Mouse (Mus musculus) right cerebral cortex, adult 18-20 months (tissue): ENCODE data around the gene AC129217.1.

Experiments used
- DNase-seq: peaks from one replicate; pipeline ENCODE4 v3.0.0; 2022; ENCODE audit warnings: mixed read lengths

Gene AC129217.1

GRCm38 (mm10) chr19:8829660-8830059 lies at the start of gene AC129217.1:
TSS of gene AC129217.1 (plus strand) at chr19:8829773.
- no peak for DNase-seq

DNA sequence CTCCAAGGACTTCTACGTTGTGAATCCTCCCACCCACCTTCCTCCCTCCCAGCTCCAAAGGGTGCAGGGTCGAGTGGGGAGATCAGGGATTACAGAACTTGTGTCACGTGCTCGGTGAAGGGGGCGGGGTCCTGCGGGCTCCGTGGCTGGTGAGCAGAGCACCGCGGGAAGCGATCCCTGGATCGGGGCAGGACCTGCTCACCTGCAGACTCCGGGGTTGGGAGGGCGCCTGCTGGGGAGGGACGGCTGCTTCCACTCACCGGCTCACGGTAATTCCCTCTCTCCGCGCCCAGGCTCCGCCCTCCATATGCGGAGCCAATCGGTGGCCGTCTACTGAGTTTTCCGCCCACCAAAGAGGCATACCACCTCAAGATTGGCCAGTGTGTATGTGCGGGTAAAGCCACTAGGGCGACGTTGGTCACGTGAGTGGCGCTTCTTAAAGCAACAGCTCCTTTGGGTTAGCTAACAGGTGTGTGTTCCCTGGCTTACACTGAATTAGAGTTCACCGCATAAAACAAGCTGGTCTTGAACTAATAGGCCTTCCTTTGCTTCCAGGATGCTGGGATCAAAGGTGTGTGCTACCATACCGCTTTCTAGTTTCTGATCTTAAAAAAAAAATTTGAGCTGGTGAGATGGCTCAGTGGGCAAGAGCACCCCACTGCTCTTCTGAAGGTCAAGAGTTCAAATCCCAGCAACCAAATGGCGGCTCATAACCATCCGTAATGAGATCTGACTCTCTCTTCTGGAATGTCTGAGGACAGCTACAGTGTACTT lies 43.4 kb upstream of the AC129217.1 start, which contains the start of gene Taf6l:
Taf6l (minus strand) TSS at position 410 of the 774 bp plus-strand sequence.
- peak; percentile 96 for DNase-seq

- DNase-seq = no peak
These were observed 41.1 kb upstream of the AC129217.1 start for GRCm38 (mm10) chr19:8788521-8788920.

- peak; percentile 19 for DNase-seq
These were observed 40.4 kb upstream of the AC129217.1 start for GRCm38 (mm10) chr19:8789171-8789570.

DNA sequence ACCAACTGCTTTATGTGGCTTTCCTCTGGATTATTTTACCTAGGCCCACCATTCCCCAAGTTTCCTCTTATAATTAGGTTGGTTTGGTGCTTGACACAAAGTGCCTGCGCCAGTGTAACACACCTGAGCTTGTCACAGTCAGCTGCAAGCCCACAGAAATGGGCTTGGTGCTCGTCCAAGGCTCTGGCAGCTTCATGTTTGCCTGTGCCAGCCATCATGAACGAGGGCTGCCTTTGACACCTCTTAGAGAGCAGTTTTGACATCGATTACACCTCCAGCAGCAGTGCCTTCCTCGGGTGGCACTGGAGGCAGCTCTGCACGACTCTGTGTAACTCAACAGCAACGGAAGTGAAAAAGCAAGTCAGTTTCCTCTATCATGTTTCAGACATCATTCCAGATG lies 39.4 kb upstream of the AC129217.1 start:
- peak; percentile 33 for DNase-seq

GRCm38 (mm10) chr19:8798264-8798946 lies 31.2 kb upstream of the AC129217.1 start, which contains the start of gene Polr2g:
TSS of gene Polr2g (minus strand) at chr19:8798577.
- peak; percentile 93 for DNase-seq

- DNase-seq = no peak
These were observed 30.6 kb upstream of the AC129217.1 start for GRCm38 (mm10) chr19:8798947-8799315.

DNA sequence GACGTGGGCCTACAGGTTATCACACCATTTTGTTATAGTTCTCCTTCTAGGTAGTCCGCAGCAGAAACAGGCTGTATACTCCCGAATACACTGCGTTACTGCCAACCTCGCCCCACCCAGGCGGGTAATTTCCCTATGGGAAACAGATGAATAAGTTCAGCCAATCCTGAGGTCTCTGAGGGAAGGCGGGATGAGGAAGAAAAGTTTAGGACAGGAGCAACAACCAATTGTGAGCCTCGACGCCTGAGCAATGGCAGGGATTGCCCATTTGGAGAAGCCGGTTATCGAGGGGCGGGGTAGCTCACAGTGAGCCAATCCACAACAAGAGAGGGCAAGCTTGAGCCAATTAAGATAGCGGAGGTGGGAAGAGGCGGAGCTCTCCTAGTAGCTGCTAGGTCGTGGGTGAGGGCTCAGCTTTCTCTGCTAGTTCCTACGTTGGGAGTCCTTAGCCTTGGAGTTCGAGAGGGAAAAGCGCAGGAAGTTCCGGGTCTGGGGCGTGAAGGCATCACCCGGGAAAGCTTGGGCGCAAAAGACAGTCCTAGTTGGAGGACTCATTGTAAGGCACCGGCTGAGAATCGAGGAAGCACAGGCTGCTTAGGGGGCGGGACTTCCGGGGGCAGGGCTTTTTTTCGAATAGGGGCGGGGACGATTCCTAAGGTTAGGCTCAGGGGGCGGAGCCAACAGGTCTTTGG lies 27.3 kb upstream of the AC129217.1 start, which contains the start of gene Zbtb3:
Zbtb3 (plus strand) TSS at position 426 of the 692 bp plus-strand sequence.
- DNase-seq = peak; percentile 98

GRCm38 (mm10) chr19:8803204-8803780 lies 26.3 kb upstream of the AC129217.1 start:
- DNase-seq = no peak

- DNase-seq = no peak
These were observed 25.5 kb upstream of the AC129217.1 start for GRCm38 (mm10) chr19:8803879-8804660.

GRCm38 (mm10) chr19:8806810-8807209 lies 22.8 kb upstream of the AC129217.1 start:
- DNase-seq = no peak

DNA sequence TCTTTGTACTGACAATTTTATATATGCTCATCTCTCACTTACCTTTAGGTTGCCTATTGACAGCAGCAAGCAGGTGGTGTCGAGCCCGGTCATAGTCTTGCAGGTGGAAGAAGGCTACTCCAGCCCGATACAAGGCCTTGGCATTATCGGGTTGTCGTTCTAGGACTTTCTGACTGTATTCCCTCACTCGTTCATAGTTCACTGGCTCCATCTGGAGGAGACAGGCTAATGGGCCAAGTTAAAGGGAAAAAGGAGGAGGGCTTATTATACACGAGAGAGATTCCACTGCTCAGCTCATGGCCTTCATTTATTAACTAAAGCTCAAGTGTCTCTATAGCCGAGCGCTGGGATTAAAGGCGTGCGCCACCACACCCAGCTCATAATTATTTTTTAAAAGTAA lies 13.8 kb upstream of the AC129217.1 start:
- no peak for DNase-seq

DNA sequence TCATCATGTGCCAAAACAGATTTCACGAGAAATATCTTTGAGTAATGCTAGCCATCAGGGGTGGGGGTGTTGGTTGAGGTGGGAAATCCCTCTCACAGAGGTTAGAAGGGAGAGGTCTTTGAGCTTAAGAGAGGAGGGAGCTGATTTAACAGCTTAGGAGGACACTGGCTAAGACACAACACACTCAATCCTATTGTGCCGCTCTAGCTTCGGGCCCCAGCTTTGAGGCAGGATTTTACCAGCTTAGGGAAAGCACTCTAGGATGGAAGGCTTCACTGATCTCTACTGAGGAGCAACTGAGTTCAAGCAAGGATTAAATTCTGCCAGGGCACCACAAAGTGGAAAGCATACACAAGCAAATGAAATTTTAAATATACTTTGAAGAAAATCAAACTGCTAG lies 12.6 kb upstream of the AC129217.1 start:
- DNase-seq = no peak

GRCm38 (mm10) chr19:8818301-8818798 lies 11.2 kb upstream of the AC129217.1 start:
- DNase-seq = no peak

DNA sequence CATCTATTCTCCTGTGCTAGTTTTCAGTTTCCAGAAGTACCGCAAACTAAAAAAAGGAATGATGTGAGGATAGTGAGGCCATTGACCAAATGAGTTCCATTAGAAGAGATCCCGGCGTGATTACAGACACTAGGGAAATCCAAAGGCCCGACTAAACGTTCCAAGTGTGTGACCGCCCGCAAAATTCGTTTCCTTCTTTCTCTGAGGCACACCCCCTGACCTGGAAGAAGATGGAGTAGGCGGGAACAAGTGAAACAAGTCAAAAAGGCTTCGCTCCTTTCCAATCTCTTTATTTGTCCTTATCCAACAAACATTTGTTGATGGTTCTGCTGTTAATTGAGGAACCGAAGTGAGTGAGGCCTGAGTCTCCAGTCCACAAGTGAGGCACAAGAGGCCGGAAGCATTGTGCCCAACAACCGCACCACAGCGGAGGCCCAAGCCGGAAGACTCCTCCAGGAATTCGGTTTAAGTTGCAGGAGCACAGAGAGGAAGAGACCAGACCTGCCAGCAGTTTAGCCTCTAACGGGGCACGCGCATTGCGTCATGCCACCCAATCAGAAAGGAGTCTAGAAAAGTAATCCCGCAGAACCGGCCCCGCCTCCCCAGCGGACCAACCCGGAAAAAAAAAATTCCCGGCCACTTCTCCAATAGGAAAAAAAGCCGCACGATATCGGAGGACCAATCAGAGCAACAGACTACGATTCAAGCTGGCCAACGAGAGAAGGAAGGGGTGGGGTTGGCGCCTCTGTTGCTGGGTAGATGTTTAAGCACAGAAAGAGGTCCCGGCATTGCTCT lies 10.6 kb upstream of the AC129217.1 start, which contains the start of gene Ttc9c:
Ttc9c (minus strand) TSS at position 533 of the 795 bp plus-strand sequence.
- DNase-seq = peak; percentile 99

DNA sequence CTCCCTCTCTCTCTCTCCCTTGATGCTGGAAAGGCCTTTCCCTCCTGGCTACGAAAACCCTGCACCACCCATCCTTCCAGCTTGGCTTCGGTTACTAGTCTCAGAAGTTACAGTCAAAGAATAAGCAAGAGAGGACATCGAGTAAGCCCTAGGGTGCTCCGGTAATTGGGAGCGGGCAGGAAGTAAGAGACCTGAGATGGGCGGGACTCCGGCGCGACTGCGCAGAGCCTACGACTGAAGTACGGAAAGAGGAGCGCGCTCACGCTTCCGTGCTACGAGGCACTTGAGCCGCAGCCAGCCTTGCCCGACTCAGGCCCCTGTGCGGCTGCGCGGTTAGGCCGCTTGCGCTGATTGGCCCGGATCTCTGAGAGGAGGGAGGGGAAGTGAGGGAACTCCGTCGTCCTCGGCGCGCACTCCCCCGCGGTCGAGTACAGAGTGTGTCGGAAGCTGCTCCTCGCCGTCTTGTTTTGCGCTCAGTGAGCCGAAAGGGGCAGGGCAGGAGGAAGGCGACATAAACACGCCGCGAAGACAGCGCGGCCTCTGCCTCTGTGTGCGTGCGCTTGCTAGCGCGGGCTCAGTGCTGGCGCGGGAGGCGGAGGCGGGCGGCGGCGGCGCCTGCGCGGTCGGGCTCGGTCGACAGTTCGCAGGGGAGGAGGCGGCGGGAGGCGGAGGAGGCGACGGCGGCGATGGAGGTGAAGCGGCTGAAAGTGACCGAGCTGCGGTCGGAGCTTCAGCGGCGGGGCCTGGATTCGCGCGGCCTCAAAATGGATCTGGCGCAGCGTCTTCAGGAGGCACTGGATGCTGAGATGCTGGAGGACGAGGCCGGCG lies 9.8 kb upstream of the AC129217.1 start, which contains the start of gene Hnrnpul2:
Hnrnpul2 (plus strand) TSS at position 415 of the 828 bp plus-strand sequence.
- peak; percentile 99 for DNase-seq

GRCm38 (mm10) chr19:8820424-8820956 lies 9.1 kb upstream of the AC129217.1 start:
- DNase-seq = no peak

- DNase-seq = no peak
These were observed 8.4 kb upstream of the AC129217.1 start for GRCm38 (mm10) chr19:8821146-8821545.

- no peak for DNase-seq
These were observed 6.9 kb upstream of the AC129217.1 start for GRCm38 (mm10) chr19:8822696-8823095.

GRCm38 (mm10) chr19:8830664-8831063 lies 1.1 kb downstream of the AC129217.1 start:
- no peak for DNase-seq
